Mouse (Mus musculus): ENCODE measurements at regions not wholly inside any gene's neighbourhood (a gene's known extent, or its start where the extent isn't known, plus 50 kb on each side); places are given as distances from the start of the nearest gene placed in this dataset.

DNA sequence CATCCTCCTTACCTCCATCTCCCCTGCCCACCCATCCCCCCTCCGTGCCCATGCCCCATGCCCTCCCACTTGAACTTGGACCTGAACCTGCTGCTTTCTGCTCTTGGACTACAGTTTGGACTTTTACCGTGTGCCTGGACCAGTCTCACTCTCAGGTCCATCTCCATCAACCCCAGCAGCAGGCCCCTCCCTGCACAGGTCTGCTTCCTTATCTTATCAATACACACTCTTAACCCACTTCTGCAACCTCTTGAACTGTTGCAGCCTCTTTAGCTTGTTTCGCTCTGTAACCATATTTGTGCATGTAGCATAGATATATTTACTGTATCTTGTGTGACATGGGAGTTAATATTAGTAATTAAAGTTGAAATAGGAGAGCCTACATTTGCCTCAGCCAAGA, 457.8 kb upstream of the Kcnab2 start:
- Histone ChIP-seq H3K4me3 (ENCODE audit: control insufficient read depth in 1 of 2, insufficient read depth in 1 of 2, low read depth in 2 of 2, low read length in 2 of 2) (no peak overlapping the region), H3K4me1 (ENCODE audit: control insufficient read depth in 1 of 2, insufficient read depth in 2 of 2, low read length in 2 of 2) (no peaks in the 10 kb centered on the region), H3K9ac (ENCODE audit: control insufficient read depth, low read depth, low read length, poor library complexity, severe bottlenecking) (no peak overlapping the region), H3K27ac (ENCODE audit: control insufficient read depth, low read depth, low read length) (no peak overlapping the region), H3K79me2 (ENCODE audit: control insufficient read depth, insufficient read depth, low read length, poor library complexity) (no peaks in the 10 kb centered on the region), H3K27me3 (ENCODE audit: control insufficient read depth in 1 of 2, insufficient read depth in 2 of 2, low read length in 2 of 2) (no peaks in the 10 kb centered on the region), H3K36me3 (ENCODE audit: control insufficient read depth in 1 of 2, insufficient read depth in 2 of 2, low read length in 2 of 2) (no peaks in the 10 kb centered on the region), H3K9me3 (replicated peaks; ENCODE audit: insufficient read depth, low read length) (no peaks in the 10 kb centered on the region)
- no peak for DNase-seq (ENCODE audit: low read depth, low spot score)
- TF ChIP-seq RCOR1 (IDR thresholded peaks at IDR 0.05; ENCODE audit: low read depth, low read length) (no peak), ETS1 (IDR thresholded peaks at IDR 0.05; ENCODE audit: low read depth, low read length) (no peak), MAFK (IDR thresholded peaks at IDR 0.05; ENCODE audit: borderline replicate concordance, low read depth, low read length) (no peak), POLR2AphosphoS2 (IDR thresholded peaks at IDR 0.05; ENCODE audit: low read length) (no peak), MAZ (IDR thresholded peaks at IDR 0.05; ENCODE audit: low read depth, low read length) (no peak), CTCF (IDR thresholded peaks at IDR 0.05 in 2 of 3, conservative IDR thresholded peaks at IDR 0.05 in 1 of 3; ENCODE audit: control insufficient read depth in 1 of 3, insufficient read depth in 1 of 3, low read depth in 2 of 3, low read length in 3 of 3, poor library complexity in 1 of 3, severe bottlenecking in 1 of 3) (no peak), CHD1 (IDR thresholded peaks at IDR 0.05; ENCODE audit: low read depth, low read length) (no peak)

DNA sequence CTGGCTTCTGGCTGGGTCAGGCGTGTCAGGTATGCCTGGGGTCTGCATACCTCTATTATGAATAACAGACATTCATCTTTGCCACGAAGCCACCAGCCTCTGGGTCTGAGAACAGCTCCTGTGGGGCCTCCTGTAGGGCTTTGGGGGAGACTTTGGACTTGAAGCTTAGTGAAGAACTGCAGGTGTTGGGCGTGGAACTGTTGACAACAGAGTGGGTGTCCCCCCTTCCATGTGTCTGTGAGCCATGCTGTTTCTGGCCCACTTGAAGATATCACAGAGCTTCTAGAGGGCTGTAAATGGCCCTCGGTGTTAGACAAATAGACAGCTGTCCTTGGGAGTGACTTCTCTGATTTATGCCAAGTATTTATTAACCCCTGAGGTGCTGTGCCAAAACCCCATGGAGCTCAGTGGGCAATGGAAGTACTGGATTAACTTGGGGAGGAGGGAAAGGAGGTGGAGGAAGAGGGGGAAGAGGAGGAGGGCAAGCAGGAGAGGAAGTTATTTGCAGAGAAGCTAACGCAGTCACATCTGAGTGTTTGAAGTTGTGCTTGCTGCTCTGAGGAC, 450.8 kb upstream of the Kcnab2 start:
- Histone ChIP-seq H3K9me3 (replicated peaks; ENCODE audit: insufficient read depth, low read length) (no peaks in the 10 kb centered on the region), H3K4me3 (ENCODE audit: control insufficient read depth in 1 of 2, insufficient read depth in 1 of 2, low read depth in 2 of 2, low read length in 2 of 2) (no peak overlapping the region), H3K79me2 (ENCODE audit: control insufficient read depth, insufficient read depth, low read length, poor library complexity) (no peaks in the 10 kb centered on the region), H3K9ac (ENCODE audit: control insufficient read depth, low read depth, low read length, poor library complexity, severe bottlenecking) (no peak overlapping the region), H3K27ac (ENCODE audit: control insufficient read depth, low read depth, low read length) (no peak overlapping the region), H3K27me3 (ENCODE audit: control insufficient read depth in 1 of 2, insufficient read depth in 2 of 2, low read length in 2 of 2) (no peaks in the 10 kb centered on the region), H3K36me3 (ENCODE audit: control insufficient read depth in 1 of 2, insufficient read depth in 2 of 2, low read length in 2 of 2) (no peaks in the 10 kb centered on the region), H3K4me1 (ENCODE audit: control insufficient read depth in 1 of 2, insufficient read depth in 2 of 2, low read length in 2 of 2) (no peaks in the 10 kb centered on the region)
- TF ChIP-seq SIN3A (IDR thresholded peaks at IDR 0.05; ENCODE audit: low read length) (no peak), NELFE (IDR thresholded peaks at IDR 0.05; ENCODE audit: low read depth, low read length) (no peak), TAL1 (IDR thresholded peaks at IDR 0.05; ENCODE audit: low read length) (no peak), UBTF (IDR thresholded peaks at IDR 0.05; ENCODE audit: borderline replicate concordance, insufficient read depth, low read depth, low read length) (no peak), ZKSCAN1 (IDR thresholded peaks at IDR 0.05; ENCODE audit: low read depth, low read length) (no peak), ELF1 (IDR thresholded peaks at IDR 0.05; ENCODE audit: low read depth, low read length) (no peak), TCF12 (IDR thresholded peaks at IDR 0.05; ENCODE audit: low read depth, low read length) (no peak), EP300 (IDR thresholded peaks at IDR 0.05; ENCODE audit: low read depth in 1 of 2, low read length in 2 of 2) (no peak), NRF1 (IDR thresholded peaks at IDR 0.05; ENCODE audit: insufficient read depth, low read depth, low read length, poor library complexity, severe bottlenecking) (no peak), HCFC1 (IDR thresholded peaks at IDR 0.05; ENCODE audit: low read depth, low read length) (no peak), POLR2A (IDR thresholded peaks at IDR 0.05; ENCODE audit: control insufficient read depth in 1 of 2, insufficient read depth in 1 of 2, low read depth in 1 of 2, low read length in 2 of 2, poor library complexity in 1 of 2) (no peak), JUND (IDR thresholded peaks at IDR 0.05; ENCODE audit: low read depth, low read length) (no peak), POLR2AphosphoS5 (IDR thresholded peaks at IDR 0.05; ENCODE audit: borderline replicate concordance, low read depth, low read length) (no peak), ZMIZ1 (IDR thresholded peaks at IDR 0.05; ENCODE audit: low read depth, low read length) (no peak), SMC3 (IDR thresholded peaks at IDR 0.05; ENCODE audit: low read depth, low read length) (no peak), RAD21 (IDR thresholded peaks at IDR 0.05; ENCODE audit: low read depth, low read length) (no peak), USF1 (IDR thresholded peaks at IDR 0.05; ENCODE audit: low read depth, low read length) (no peak)
- DNase-seq (ENCODE audit: low read depth, low spot score) = no peak
